Mouse (Mus musculus): ENCODE data around the gene Kdm1a. TPM values are rescaled to one million over a fixed set of nuclear protein-coding genes. Genes with fewer than 3 reads are reported as not detected.

Kdm1a gene
- total RNA-seq, 2 experiments from 2014 or later, result 89.0 to 91.6 TPM

DNA sequence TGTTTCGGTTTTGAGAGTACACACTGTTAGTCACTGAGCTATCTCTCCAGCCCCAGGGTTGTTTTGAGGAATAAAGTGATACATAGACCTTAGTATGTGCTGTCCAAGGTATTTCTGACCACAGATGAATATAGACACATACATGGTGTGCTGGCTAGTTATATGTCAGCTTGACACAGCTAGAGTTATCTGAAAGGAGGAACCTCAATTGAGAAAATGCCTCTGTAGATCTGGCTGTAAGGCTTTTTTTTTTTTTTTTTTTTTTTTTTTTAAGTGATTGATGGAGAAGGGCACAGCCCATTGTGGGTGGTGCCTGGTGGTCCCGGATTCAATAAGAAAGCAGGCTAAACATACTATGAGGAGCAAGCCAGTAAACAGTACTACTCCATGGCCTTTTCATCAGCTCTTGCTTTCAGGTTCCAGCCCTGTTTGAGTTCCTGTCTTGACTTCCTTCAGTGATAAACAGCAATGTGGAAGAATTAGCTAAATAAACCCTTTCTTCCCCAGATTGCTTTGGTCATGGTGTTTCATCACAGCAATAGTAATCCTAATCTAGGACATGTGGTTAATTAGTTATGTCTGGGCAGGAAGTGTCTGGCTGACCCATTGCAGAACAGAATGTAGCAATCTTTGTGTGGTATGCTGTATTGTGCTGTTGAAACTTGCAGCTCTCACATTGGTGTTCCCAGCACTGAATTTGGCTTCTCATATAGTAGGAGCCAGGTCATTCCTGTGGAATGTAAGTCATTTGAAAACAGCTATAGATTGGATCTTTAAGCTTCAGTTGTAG is 96.9 kb downstream of the Kdm1a start:
- DNase-seq (ENCODE audit: low spot score in 2 of 2), result no peak
- no peak overlapping the region for H3K27ac ChIP-seq
- no peak overlapping the region for H3K4me3 ChIP-seq
- no peak for TF ChIP-seq CTCF (conservative IDR thresholded peaks at IDR 0.05)

Small RNA genes lying within 50 kb of the gene (microRNA-seq; reads per million reads assigned to microRNA genes)
- 0 reads per million in 2 experiments for gene Gm22180

Other genes starting within 250 kb of the Kdm1a start
- under 1 TPM; 0.39 to 0.41 TPM for gene Htr1d, start 179.2 kb downstream of the Kdm1a start, total RNA-seq (2021)
- 1 to 10 TPM in 1 of 2 experiments, under 1 TPM in 1; 0.66 to 1.1 TPM for gene 6030445D17Rik, start 140.5 kb downstream of the Kdm1a start, total RNA-seq (2021)
- gene Luzp1, start 133.0 kb downstream of the Kdm1a start, total RNA-seq (2021), result 10 to 100 TPM; 80.6 to 95.8 TPM
- not detected for gene Tex46, start 7.7 kb upstream of the Kdm1a start, total RNA-seq (2021)
- under 1 TPM; 0.15 to 0.20 TPM for gene Lactbl1, start 19.9 kb upstream of the Kdm1a start, total RNA-seq (2021)
- 10 to 100 TPM; 21.8 to 22.1 TPM for gene Ephb2, start 233.3 kb upstream of the Kdm1a start, total RNA-seq (2021)

Data from layer of hippocampus, adult 2 months (tissue).